Mouse (Mus musculus) liver (tissue): ENCODE measurements around the gene AI182371.

ENCODE experiments used
- DNase-seq: peaks from one replicate; pipeline ENCODE4 v3.0.0-alpha.2; 2020; ENCODE audit warnings: mixed read lengths

AI182371 gene

DNA sequence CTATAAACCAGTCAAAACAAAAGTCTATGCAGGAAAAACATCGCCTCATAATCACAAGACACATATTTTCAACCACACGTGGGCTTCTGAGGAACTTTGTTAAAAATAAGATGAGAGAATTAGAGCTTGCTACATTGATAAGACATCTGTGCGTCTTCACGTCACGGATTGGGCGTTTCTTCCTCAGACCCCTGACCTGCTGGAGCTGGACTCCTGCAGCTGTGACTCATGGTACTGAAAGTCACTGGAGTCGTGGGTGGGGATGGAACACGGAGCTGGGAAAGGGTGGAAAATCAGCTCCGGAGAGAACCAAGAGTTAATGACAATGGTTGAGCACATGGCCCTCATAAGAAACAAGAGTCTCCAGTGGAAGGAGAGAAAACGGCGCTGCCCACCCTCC, 34.2 kb downstream of the AI182371 start:
- no peak for DNase-seq

DNA sequence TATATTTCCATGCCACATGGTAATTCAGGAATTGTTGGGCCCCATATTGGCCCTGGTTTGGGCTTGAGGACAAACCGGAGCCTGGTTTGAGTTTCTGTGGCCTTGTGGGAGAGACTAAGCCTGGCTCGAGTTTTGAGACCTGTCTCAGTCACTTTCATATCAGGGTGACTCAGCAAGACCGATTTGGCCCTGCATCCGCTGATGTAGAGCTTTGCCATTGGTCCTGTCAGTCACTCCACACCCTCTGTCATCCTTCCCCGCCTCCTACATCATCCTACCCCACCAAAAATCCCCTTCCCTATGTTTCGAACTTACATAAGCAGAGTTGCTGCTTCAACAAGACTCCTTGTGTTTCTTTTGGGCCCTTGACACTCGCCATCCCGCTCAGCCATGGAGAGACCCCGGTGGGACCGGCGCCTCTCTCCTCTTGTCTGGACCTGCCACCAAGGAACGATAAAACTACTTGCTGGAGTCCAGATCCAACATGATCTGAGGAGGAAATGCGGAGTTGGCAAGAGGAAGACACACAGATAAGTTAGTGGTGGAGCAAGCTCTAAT, 34.7 kb downstream of the AI182371 start:
- DNase-seq, result no peak

DNA sequence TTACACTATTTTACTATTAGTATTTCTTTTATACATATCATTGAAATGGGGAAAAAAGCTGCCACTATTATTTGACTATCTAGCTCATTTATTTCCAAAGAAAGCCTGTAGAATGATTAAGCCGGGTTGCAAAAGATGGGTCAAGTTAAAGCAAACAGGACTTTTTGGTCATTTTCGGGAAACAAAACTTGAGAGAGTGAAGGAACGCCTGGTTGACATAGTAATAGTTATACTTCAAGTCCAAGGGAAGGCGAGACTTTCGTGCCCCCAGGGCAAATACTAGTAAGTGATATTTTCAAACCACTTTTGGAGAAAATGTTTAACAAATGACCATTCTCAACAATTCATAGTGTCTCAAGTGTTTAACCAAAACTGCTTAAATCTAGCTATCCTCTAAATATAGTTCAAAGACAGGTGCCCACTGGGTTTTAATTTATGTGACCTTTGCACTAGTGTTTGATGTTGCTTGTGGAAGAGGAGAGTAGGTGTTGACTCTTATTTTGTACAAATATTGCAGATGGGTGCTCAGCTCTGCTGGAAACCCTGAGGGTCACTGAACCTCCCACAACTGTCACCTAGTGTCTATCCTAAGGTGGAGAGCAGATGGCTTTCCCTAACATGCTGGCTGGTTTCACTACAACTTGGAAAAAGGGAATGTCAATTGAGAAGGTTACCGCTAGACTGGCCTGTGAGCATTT, 37.9 kb downstream of the AI182371 start:
- DNase-seq, result no peak

DNA sequence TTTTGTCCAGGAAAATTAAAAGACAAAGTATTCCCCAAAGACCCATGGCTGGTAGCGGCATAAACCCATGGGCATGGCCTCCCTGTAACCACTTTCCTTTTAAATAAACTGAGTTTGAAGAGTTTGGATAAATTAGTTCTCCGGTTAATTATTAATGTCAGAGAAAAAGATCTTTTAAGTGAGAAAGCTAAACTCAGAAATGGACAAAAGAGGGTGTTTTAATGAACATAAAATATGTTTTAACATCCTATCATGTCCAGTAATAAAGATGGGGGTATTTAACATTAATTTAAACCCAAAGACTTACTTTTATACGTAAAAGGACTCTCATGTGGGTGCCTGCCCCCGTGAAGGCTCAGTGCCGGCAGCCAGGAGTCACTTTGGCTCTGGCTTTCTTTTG, 40.0 kb downstream of the AI182371 start, which contains the start of gene Hc:
Gene Hc, minus strand, starts transcription at position 101 of the 400 bp plus-strand sequence.
- DNase-seq, result no peak

DNA sequence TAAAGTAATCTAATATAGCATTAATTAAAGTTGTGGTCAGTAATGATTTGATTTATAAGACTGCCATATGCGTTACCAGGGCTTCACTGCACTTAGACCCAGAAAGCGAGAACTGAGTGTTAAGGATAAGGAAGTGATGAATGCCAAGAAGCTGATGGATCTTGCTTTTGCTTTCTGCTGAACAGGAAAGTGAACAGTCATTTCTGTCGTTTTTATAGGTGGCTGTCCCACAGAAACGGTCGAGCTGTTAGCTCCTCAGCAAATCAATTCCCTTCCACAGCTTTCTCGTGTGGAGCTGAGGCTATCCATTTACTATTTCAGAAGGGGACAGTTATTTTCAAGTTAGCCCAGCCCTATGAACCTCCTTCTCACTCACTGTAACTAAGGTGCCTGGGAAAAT, 40.4 kb downstream of the AI182371 start:
- DNase-seq, result no peak

DNA sequence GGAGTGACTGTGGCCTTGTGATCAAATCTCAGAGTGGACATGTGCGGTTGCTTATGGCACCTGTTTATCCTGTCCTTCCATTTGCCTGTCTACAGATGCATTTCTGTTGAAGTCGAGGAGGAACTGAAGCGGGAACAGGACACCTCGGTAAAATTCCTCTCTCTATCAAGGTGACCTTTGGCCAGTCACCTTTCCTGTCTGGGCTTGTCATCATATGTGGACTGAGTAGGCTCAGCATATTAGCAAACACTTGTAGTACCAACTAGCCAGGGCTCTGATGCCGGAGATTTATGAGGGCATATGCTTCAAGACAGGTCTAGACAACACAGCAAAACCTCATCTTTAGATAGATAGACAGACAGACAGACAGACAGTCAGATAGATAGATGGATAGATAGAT, 41.1 kb downstream of the AI182371 start:
- no peak for DNase-seq

DNA sequence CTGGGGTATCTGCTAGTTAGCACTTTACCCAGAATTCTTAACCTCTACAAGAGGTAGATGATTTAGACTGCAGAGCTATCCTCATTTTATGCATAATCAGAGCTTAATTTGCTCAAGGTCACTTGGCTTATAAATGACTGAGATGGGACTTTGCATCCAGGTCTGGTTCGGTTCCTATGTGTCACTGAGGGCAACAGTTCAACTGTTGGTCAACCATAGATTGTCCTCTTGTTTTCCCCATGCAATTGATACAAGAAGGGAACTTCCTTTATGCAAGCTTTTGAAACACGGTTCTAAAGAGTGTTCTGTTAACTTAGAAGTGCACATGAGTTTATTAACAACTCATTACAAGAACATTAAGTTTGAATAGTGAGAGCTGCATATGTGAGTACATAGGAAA, 43.0 kb downstream of the AI182371 start:
- DNase-seq, result no peak

DNA sequence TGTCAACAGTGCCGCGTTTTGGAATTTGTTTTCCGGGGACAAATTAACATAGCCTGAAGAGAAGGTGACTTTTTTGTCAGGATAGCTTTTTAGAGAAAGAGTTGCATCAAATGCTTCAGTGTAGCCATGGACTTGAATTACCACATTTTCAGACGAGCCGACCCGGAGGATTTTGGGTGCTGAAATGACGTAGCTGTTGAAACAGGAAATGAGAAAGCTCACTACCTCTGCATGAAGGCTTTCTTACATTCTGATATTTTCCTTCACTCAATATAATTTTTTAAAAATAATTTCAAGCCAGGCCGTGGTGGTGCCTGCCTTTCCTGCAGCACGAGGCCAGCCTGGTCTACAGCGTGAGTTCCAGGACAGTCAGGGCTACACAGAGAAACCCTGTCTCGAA, 44.1 kb downstream of the AI182371 start:
- DNase-seq, result no peak

DNA sequence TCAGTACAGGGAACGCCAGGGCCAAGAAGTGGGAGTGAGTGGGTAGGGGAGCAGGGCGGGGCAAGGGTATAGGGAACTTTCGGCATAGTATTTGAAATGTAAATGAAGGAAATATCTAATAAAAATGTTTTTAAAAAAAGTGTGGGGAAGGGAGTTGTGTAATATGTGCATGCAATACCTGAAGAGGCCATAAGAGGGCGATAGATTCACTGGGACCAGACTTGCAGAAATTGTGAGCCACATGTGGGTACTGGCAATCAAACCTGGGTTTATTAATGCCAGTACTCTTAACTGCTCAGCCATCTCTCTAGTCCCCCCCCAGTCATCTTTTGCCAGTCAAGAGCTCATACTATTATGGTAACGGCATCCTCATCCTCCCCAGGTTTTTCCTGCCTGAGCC, 52.5 kb downstream of the AI182371 start:
- DNase-seq, result no peak

DNA sequence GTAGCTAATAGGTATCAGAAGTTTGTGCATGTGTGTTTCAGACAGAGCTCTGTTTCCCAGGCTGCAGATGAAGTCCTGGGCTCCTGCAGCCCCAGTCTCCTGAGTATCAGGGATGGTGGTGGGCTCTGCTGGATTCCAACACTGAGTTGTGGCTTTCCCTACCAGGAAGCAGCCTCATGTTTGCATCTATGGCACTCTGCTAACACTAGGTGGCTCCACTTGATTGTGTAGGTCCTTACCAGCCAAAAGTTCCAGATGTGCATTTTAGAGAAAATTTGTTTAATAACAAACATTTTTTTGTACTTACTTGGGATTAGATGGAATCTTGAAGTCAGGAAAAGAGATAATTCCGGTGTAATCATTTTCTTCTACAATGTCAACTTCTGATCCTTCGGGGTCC, 56.4 kb downstream of the AI182371 start:
- DNase-seq, result no peak

DNA sequence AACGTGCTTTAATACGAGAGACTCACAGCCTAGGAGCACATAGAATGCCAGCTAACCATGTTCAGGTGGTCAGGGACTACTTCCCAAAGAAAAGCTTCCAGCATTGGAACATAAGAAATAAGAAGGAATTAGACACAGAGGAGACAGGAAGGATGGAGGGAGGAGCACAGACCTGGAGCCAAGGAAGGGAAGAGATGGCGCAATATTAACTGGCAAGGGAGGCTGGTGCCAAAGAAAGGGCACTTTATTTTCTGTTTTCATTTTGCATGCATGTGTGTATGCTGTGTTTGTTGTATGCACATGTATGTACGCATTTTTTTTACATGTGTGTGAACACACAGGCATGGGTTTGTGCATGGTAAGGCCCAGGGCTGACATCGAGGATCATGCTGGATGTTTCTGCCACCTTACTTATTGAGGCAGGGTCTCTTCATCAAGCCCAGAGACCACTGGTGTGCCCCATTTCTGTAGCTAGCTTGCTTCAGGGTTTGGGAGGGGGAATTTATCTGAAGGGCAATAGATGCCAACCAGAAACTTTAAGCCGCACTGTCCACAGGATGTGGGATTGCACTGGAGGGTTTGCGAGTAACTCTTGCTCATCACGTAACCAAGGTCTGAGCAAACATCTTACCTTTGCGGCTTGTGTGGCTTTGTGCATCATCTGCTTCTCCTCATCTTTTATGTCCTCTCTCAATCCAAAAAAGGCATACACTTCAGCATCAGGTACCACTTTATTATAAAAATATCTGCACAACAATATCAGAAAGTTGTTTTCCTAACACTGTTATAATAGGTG, 62.6 kb downstream of the AI182371 start:
- DNase-seq, result no peak
